Mouse (Mus musculus): ENCODE measurements at regions not wholly inside any gene's neighbourhood (a gene's known extent, or its start where the extent isn't known, plus 50 kb on each side); places are given as distances from the start of the nearest gene placed in this dataset.

DNA sequence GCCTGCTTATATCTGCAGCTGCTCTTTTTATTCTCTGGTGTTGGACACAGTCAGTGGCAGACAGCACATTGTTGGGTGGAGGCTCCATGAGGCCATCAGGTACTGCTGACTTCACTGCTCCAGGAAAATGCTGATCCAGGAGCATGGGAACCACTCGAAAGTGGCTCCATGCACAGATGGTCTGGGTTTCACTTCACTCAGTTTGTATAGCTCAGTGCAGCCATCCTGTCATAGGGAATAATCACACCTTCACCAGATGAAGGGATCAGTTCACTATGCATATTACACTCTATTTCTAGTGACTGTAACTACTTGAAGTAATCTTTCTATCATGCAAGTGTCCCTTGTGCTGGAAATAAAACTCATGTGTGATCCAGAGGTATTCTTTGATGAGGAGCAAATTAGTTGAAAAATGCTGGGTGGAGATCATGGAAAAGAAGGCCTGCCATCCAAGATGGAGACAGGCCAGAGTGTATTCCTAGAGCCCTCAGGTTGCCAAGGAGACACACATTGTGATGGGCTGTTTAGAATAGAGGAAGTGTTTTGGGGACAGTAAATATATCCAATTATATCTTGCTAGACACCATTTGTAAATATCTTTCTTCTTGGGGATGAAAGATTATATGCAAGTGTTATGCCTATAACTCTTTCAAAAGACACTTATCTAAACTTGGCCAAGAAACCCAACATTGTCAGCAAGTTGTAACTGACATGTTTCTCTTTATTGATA, 103.7 kb upstream of the Arhgap42 start:
- TF ChIP-seq CTCF (conservative IDR thresholded peaks at IDR 0.05; ENCODE audit: insufficient read depth, insufficient read length, low read depth, low read length) (no peak), POLR2A (IDR thresholded peaks at IDR 0.05; ENCODE audit: low read depth, low read length) (no peak)
